Mouse (Mus musculus): Measurements from ENCODE around the gene Foxn3.

DNA sequence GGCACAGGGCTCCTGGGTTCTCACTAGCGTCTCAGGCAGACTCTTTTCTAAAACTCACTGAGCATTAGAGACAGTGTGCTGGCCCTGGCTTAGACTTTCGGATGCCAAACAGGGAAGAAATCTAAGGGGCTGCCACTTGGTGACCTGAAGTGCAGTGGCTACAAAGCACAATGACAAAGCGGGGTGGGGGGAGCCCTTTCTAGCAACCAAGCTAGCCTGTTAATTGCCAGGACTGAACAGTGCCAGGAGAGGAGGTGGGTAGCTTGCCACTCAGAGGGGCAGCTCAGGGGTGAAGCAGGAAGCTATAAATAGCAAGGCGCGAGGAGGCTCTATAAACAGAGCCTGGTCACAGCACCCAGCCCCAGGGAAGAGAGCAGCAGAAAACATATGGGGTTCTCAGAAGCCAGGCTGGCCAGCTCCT is 347.0 kb downstream of the Foxn3 start:
- no peak for TF ChIP-seq CTCF (IDR thresholded peaks at IDR 0.05; ENCODE audit: borderline replicate concordance, control insufficient read depth, extremely low read depth, insufficient read depth, low read length, poor library complexity)
- no peak for TF ChIP-seq POLR2A (IDR thresholded peaks at IDR 0.05; ENCODE audit: control insufficient read depth, extremely low read depth, insufficient read depth, low read length, poor library complexity)

Data from thymus, adult 2 months (tissue).